Mouse (Mus musculus): ENCODE results near the gene Dnajc12.
"Not testable (repeated sequence)": the region's sequence is repeated elsewhere in the genome, so short reads cannot be mapped to it uniquely, and the experiment has no call there.

Dnajc12 gene

DNA sequence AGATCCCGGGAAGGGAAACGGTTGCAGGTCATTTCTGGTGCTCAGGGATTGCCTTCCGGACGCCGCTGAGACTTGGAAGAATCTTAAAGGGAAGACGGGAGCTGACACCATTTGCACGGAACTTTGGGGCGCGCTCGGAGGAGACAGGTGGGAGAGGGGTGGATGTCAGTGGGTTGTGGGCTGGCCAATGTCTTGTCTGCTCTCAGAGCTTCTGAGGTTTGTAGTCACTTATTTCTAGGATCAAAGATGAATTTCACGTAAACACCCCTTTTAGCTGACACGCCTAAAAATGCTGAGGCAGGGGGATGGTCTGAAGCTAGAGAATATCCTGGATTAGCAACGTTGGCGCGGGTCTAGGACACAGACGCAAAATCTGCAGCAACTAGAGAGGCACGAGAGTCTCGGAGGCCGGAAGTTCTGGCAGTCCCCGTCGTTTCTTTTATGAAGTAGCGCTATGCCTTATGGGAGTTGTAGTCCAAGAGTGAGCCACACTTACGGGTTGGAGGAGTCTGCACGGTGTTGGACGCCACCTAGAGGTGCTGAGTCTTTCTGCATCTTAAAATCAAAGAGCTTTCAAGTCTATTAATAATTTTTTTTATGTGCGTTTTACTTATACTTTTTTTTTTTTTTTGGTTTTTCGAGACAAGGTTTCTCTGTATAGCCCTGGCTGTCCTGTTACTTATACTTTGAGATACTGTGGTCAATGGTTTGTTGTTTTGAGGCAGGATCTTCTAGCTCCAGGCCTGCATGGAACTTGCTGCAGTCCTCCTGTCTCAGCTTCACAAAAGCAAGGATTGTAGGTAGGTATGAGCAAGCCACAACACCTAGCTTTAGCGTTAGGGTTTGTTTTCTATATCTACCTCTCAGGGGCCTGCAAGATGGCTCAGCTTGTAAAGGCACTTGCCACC lies at the start of gene Dnajc12:
Gene Dnajc12 (plus strand): TSS at position 72 of the 908 bp plus-strand sequence.
- peak; percentile 99 for DNase-seq (ENCODE audit: low spot score)

DNA sequence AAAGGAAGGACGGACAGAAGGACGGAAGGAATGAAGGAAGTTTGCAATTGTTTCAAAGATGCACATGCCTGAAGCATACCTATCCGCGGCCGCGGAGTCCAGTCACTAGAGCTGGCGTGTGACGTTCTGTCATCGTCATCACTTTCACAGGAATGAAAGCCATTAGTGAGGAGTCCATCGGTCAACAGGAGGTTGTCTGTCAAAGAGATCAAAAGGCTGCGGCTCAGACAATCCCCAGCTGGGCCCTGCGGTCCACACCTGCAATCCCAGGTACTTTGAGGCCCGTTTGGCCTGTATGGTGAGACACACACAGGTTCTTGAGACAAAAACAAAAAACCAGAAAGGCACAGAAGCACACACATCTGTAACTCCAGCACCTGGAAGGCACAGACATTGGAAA lies 45.3 kb upstream of the Dnajc12 start:
- DNase-seq (ENCODE audit: low spot score), result peak; percentile 35

DNA sequence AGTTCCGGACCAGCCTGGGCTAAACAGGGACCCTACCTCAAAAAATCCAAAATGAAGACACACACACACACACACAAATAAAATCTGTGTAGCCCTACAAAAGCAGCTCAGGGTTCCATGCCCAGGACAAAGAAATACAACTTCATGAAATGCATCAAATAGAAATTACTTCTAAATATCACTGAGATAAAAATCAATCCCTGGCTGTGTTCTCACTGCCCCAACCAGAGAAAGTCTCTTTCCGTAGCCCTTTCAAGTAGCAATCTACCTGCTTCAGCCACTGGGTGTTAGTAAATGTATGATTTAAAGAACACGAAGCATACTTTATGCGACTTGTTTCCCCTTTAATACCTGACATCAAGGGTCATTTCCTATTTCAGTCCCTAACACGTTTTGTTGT lies 44.9 kb upstream of the Dnajc12 start:
- no peak for DNase-seq (ENCODE audit: low spot score)

DNA sequence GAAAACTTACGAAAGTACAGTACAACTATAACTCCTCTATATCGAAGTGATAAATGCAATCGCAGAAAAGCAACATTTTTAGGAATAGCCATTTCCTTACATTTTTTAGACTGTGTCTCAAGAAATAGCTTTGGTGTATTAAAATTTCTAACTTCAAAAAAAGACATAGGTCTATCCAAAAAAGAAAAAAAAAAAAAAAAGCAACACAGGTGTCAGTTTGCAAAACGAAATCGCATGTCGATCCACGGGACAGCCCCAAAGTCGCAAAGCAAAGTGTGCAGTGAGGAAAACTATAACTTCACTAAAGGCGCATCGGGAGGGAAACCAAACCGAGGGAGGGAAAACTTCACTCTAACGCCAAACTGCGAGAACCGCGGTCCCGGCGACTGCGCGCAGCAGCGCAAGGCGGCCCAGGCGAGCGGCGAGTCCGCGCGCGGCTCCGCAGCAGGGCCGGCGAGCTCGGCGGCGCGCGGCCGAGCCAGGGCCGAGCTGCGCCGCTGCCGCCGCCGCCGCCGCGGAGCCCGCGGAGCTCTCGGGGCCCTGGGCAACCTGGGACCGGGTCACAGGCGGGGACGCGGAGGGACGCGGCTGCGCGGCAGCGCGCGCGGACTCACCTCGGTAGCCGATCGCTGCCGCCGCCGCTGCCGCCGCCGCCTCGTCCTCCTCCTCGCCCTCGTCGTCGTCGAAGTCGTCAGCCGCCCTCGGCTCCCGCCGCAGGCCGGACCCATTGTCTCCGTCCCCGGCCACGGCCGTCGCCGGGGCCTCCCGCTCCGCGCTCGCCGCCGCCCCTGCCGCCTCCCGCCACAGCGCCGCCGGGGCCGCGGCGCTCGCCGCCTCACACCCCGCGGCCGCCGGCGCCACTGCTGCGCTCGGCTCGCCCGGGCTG lies 44.0 kb upstream of the Dnajc12 start:
- DNase-seq (ENCODE audit: low spot score), result peak; percentile 68

- peak; percentile 92 for DNase-seq (ENCODE audit: low spot score)
Observed at GRCm38 (mm10) chr10:63338914-63339643, 43.2 kb upstream of the Dnajc12 start.

DNA sequence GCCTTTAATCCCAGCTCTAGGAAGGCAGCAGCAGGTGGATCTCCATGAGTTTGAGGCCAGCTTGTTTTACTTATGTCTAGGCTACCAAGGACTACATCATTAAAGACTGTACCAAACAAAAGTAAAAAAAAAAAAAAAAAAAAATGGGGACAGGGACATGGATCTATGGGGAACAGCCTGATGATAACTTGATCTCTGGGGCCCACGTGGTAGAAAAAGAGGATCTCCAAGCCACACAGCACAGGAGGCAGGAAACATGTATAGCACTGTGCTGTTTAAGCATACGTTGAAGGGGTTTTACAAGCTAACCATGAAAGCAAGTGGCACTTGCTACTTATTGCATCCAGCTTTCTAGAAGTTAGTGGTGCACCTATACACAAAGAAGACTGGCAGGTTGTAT lies 40.9 kb upstream of the Dnajc12 start:
- DNase-seq (ENCODE audit: low spot score), result no peak

GRCm38 (mm10) chr10:63344751-63345150 lies 37.5 kb upstream of the Dnajc12 start:
- DNase-seq (ENCODE audit: low spot score), result no peak

GRCm38 (mm10) chr10:63348291-63348690 lies 34.0 kb upstream of the Dnajc12 start:
- DNase-seq (ENCODE audit: low spot score), result no peak

GRCm38 (mm10) chr10:63350666-63351065 lies 31.6 kb upstream of the Dnajc12 start:
- DNase-seq (ENCODE audit: low spot score), result no peak

GRCm38 (mm10) chr10:63351099-63351498 lies 31.1 kb upstream of the Dnajc12 start:
- DNase-seq (ENCODE audit: low spot score), result not testable (repeated sequence)

GRCm38 (mm10) chr10:63352111-63352510 lies 30.1 kb upstream of the Dnajc12 start:
- no peak for DNase-seq (ENCODE audit: low spot score)

DNA sequence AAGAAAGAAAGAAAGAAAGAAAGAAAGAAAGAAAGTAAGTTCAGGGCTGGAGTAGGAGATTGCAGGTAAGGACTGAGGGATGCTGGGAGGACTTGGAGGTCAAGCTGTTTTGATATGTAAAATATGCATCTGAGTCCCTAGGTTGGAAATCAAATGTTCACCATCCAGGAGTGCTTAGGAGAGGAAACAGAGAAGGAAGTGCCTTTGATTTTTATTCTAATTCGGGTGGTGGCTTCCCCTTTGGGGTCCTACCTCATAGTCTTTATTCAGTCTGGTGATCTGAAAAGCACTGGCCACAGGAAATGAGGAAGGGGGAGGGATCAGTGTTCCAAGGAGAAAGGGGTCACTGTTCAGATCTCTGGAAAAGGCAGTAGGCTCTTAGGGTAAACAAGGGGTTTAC lies 21.7 kb upstream of the Dnajc12 start:
- DNase-seq (ENCODE audit: low spot score), result no peak

DNA sequence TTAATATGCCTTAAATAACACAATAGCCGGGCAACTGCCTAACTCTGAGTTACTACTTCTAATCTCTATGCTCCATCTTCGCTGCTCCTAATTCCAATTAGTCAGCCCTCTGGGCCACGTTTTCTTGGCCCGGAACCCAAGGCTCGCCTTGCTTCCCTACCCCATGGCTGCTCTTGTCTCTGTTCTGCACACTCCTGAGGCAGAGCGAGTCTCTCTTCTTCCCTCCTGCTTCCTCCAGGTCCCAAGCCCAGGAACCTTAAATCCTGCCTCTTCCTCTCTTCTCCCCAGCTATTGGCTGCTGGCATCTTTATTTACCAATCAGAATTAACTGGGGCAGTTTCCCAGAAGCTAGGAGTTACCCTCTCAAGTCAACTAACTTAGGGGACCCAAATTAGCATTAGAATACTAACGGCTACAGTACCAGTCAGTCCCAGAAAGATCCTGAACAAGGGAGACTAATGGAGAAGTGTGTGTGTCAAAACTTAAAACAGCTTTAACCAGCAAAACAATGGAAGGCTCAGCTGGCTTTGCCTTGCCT lies 16.3 kb upstream of the Dnajc12 start:
- no peak for DNase-seq (ENCODE audit: low spot score)

DNA sequence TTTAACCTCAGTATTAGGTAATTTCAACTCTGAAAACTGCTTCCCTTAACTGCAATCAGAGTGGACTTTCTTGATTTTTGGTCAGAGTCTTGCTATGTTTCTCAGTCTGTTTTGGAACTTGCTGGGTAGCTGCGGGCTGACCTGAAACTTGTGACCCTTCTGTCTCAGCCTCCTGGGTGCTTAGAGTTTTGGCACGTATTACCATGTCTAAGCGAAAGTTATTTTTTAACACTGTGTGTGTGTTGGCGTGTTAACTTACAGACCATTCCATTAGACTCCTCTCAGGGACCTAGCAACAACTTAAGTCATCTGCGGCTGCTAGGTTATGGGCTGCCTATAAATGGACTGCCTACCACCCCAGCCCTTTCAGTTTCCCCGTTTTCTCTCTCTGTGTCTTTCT lies 14.9 kb upstream of the Dnajc12 start:
- DNase-seq (ENCODE audit: low spot score), result no peak

DNA sequence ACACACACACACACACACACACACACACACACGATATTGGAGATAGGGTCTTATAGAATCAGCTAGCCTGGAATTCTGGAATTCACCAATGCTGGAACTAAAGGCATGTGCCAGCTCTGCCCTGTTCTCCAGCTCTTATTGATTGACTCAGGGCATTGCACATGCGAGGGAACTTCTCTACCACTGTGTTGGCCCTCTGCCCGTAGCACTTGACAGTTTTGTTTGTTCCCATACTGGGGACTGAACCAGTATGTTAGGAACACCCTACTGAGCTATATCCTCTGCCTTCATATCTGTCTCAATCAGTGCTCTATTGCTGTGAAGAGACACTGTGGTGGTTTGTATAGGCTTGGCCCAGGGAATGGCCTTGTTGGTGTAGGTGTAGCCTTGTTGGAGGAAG lies 14.2 kb upstream of the Dnajc12 start:
- no peak for DNase-seq (ENCODE audit: low spot score)

GRCm38 (mm10) chr10:63376303-63376702 lies 5.9 kb upstream of the Dnajc12 start:
- DNase-seq (ENCODE audit: low spot score), result no peak

DNA sequence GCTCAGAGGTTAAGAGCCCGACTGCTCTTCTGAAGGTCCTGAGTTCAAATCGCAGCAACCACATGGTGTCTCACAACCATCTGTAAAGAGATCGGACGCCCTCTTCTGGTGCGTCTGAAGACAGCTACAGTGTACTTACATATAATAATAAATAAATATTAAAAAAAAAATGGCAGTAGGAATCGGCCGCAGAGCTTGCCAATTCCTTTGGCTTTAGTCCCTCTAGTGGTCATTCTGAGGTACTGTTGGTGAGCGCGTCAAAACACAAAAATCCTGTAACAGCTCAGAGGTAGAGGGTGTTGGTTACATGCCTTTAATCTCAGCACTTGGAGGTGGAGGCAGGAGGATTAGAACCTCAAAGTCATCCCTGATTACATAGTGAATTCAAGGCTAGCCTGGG lies 4.8 kb upstream of the Dnajc12 start:
- peak; percentile 66 for DNase-seq (ENCODE audit: low spot score)

DNA sequence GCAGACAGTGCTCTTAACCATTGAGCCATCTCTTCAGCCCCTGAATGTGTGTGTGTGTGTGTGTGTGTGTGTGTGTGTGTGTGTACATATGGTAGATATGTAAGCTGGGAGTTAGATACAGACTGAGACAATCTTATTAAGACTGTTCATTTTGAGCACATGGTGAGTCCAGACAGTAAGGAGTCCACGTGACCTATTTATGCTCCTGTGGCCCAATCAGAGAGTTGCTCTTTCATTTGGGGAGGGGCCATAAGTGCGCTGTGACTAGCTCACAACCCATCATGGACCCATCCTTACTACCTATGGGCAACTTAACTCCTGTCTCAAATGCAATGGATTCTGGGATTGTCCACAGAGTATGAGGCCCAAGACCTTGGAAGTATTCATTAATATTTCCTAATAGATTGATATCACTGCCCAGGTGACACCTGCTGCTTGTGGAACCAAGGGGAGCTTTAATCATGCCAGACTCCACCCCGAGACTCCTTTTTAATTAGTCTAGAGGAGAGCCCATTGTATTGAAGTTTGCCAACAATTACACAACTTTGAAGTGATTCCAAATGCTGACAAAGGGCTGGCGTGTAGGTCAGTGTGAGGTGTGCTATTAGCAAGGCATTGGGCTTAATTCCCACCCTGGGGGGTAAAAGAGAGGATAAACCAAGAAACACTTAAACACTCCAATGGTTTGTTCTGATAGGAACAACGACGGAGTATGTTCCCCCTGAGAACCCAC lies 3.1 kb upstream of the Dnajc12 start:
- DNase-seq (ENCODE audit: low spot score), result no peak

- peak; percentile 17 for DNase-seq (ENCODE audit: low spot score)
Observed at GRCm38 (mm10) chr10:63381498-63382280, 554 bp upstream of the Dnajc12 start, which contains the start of gene Sirt1. Gene Sirt1, minus strand, starts transcription at chr10:63381704.

- DNase-seq (ENCODE audit: low spot score), result not testable (repeated sequence)
Observed at GRCm38 (mm10) chr10:63385897-63386296, 3.7 kb downstream of the Dnajc12 start.
